Mouse (Mus musculus) testis, adult 2 months (tissue): ENCODE measurements at regions not wholly inside any gene's neighbourhood (a gene's known extent, or its start where the extent isn't known, plus 50 kb on each side); places are given as distances from the start of the nearest gene placed in this dataset.

ENCODE experiments used
- CTCF ChIP-seq: fragments of 200-500 bp; IDR thresholded peaks from 2 replicates; pipeline ENCODE4 v1.5.1; 2012; ENCODE audit warnings: low read depth, mild to moderate bottlenecking, inconsistent platforms, low read length, moderate library complexity; ENCODE audit not compliant: control insufficient read depth, insufficient read depth, insufficient replicate concordance
- POLR2A ChIP-seq: fragments of 200-500 bp; IDR thresholded peaks from 2 replicates; pipeline ENCODE4 v1.6.1; 2012; ENCODE audit warnings: low read depth, mild to moderate bottlenecking, inconsistent platforms, low read length, moderate library complexity; ENCODE audit not compliant: control insufficient read depth

- TF ChIP-seq POLR2A = no peak
- no peak for TF ChIP-seq CTCF
These were observed 120.9 kb upstream of the 1700012A03Rik start for GRCm38 (mm10) chr6:31929165-31929564.
